Mouse (Mus musculus): ENCODE results near the gene Bloc1s2.

DNA sequence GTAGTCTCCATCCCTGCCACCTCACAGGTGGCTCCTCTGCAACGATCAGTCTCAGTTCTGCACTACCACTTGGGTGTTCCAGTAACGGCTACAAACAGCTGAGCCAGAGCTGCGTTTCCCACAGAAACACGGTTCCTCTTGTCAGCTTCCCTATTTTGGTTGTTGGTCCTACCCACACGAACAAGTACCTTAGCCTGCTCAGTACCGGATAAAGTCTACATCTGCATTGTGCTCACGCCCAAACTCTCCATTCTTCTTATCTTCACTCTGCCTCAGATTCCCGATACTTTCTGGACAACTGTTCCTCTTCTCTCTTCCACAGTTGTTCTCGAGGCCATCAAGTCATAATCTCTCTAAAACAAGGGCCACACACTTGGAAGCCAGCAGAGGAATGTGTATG lies 1.9 kb downstream of the Bloc1s2 start:
- TF ChIP-seq GATA1 (IDR thresholded peaks at IDR 0.05; ENCODE audit: borderline replicate concordance, low read length) (no peak), FLI1 (IDR thresholded peaks at IDR 0.05; ENCODE audit: low read length) (no peak)
